Mouse (Mus musculus): ENCODE data around the gene Twf1. TPM values are rescaled to one million over a fixed set of nuclear protein-coding genes. Genes with fewer than 3 reads are reported as not detected.

Gene Twf1
- 32.4 and 36.1 TPM in 2 replicates for total RNA-seq (2017)

- peak; percentile 99 for ATAC-seq (ENCODE audit: extremely low read depth, insufficient number of reproducible peaks, low FRiP score, poor library complexity, severe bottlenecking)
Observed at GRCm38 (mm10) chr15:94589219-94590075, at the start of gene Twf1. TSS of gene Twf1 (minus strand) at chr15:94589889.

GRCm38 (mm10) chr15:94639126-94639525 is 49.4 kb upstream of the Twf1 start:
- no peak for ATAC-seq (ENCODE audit: extremely low read depth, insufficient number of reproducible peaks, low FRiP score, poor library complexity, severe bottlenecking)

DNA sequence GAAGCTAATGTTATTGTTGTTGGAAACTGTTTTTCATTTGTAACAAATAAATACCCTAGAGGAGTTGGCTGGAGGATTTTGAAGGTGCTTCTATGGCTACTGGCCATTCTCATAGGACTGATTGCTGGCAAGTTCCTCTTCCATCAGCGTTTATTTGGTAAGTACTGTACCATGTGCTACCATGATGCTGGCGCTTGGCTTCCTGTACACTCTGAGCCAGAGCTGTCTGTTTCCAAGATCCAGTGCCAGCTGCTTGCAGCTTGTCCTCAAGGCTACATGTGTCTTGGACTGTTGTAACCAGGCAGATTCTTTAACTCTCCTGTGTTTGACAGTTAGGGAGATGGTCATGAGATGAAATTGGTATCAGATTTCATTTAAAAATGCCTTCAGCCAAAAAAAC is 48.5 kb upstream of the Twf1 start:
- no peak for ATAC-seq (ENCODE audit: extremely low read depth, insufficient number of reproducible peaks, low FRiP score, poor library complexity, severe bottlenecking)

GRCm38 (mm10) chr15:94634524-94634923 is 44.8 kb upstream of the Twf1 start:
- no peak for ATAC-seq (ENCODE audit: extremely low read depth, insufficient number of reproducible peaks, low FRiP score, poor library complexity, severe bottlenecking)

DNA sequence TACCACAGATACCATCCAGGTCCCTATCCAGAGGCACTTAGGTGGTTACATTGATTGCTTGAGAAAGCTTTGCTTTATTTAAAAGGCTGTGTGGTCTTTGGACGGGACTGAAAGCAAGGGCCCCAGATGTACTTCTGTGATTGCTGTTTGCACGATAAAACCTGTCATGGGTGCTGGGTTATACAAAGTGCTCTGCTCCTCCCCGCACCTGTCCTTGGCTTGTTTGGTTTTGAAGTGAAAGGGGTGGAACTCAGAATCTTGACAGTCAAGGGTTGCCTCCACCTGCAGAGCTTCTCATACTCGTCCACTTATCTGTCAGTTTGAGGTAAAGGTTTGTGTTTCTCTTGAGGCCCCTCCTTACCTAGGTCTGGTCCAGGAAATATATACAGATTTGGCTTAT is 40.9 kb upstream of the Twf1 start:
- no peak for ATAC-seq (ENCODE audit: extremely low read depth, insufficient number of reproducible peaks, low FRiP score, poor library complexity, severe bottlenecking)

DNA sequence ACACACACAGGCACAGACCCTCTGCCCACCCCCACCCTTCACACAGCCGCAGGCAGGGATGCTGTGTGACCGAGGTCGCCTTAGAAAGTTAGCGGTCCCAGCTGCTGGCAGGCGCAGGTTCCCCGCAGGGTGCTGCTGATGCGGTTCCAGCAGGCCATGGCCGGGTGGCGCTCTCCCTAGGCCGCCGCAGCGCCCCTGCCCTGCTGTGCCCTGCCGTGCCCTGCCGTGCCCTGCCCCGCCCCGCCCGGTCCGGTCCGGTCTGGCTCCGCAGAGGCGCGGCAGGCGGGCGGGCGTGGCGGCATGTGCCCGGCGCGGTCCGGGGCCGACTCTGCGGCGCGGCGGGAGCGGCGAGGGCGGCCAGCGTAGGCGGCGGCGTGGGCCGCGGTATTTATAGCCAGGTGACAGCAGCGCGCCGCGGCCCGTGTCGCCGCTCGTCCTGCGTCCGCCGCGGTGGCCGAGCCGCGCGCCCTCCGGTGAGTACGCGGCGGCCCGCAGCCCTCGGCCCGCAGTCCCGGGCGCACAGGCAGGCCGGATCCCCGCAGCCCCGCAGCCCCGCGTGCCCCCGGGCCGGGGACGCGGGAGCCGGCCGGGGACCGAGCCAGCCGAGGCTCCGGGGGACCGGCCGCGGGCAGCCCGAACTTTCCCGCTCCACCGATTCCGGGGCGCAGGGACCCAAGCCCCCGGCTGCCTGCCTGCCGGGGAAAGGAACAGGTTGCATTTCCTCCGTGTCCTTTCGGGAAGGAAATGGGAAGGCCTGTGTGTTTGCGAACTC is 39.3 kb upstream of the Twf1 start, which contains the start of gene Tmem117:
Gene Tmem117 (plus strand): TSS at position 403 of the 772 bp plus-strand sequence.
- ATAC-seq (ENCODE audit: extremely low read depth, insufficient number of reproducible peaks, low FRiP score, poor library complexity, severe bottlenecking), result no peak

DNA sequence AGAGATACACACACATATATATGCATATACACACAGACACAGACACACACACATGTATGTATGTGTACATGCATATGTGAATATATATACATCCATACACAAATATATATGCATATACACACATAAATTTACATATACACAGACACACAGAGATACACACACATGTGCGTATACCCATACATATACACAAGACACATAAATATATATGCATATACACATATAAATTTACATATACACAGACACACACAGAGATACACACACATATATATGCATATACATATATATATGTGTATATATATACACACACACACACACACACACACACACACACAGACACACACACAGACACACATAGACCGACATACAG is 38.8 kb upstream of the Twf1 start:
- no peak for ATAC-seq (ENCODE audit: extremely low read depth, insufficient number of reproducible peaks, low FRiP score, poor library complexity, severe bottlenecking)

- ATAC-seq (ENCODE audit: extremely low read depth, insufficient number of reproducible peaks, low FRiP score, poor library complexity, severe bottlenecking), result no peak
Observed at GRCm38 (mm10) chr15:94620909-94621308, 31.2 kb upstream of the Twf1 start.

DNA sequence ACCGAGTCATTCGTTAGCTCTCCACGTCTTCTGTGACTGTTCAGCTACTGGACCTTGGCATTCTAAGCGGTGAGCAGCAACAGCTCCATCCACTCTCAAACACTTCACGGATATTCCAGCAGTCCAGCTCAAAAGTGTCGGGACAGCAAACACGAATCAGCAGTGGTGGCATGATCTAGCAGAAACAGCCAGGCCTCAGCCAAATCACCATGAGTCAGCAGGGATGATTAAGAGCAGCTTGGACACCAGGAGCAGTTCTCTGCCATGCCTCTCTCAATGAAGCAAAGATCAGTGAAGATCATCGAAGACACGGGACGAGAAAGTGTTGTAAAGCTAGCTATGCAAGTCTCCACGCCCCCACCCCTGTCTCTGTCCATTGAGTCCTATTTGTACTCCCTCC is 26.3 kb upstream of the Twf1 start:
- no peak for ATAC-seq (ENCODE audit: extremely low read depth, insufficient number of reproducible peaks, low FRiP score, poor library complexity, severe bottlenecking)

DNA sequence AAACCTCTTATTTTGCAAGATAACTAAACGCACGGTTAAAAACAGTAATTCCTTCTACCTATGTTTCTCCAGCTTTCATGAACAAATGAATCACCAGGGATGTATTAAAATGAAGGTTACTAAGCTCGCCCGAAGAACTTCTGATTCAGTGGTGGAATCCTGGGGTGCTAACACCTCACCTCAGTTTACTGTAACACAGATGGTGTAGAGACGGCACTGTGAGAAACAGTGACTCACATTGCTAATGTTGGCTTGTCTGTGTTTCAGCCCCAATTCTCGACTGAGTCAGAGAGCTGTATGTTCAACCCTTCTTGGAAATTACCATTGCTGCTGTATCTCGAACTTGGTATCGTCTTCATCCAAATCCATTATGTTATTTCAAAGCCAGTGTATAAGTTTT is 18.1 kb upstream of the Twf1 start:
- no peak for ATAC-seq (ENCODE audit: extremely low read depth, insufficient number of reproducible peaks, low FRiP score, poor library complexity, severe bottlenecking)

DNA sequence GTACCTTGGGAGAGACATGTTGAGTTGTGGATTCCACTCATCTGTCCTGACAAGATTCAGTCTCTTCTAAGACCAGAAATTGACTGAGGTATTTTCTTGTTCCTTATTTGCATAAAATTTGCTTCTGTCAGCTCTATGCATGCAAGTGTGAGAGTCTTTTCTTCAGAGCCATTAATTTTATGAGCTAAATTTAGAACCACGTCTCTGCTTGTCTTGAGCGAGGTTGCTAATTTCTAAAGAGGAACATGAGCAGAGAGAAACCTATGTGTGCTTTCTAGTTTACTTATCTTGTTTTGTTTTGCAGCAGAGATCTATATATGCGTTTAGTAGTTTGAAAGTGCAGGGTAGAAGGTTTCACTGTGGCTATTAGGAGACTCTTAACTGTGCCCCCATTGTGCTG is 12.8 kb upstream of the Twf1 start:
- ATAC-seq (ENCODE audit: extremely low read depth, insufficient number of reproducible peaks, low FRiP score, poor library complexity, severe bottlenecking), result no peak

DNA sequence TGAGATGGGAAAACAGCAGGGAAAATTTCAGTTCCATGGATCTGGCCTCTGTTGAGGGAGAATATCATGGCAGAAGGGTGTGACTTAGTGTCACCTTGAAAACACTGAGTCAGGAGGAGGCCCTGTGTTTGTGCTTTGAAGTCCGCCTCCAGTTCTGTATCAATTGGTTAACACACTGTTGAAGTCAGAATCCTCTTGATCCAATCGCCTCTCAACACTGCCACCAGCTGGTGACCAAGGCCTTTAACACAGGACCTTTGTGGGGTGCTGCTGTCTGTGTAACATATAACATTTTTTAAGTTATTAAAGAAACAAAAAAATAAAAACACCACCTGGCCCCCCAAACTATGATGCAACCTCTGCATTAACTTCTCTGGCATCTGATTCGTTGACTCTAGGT is 11.7 kb upstream of the Twf1 start:
- peak; percentile 58; the same call in 1 of the 2 replicates for ATAC-seq (ENCODE audit: extremely low read depth, insufficient number of reproducible peaks, low FRiP score, poor library complexity, severe bottlenecking)

- no peak for ATAC-seq (ENCODE audit: extremely low read depth, insufficient number of reproducible peaks, low FRiP score, poor library complexity, severe bottlenecking)
Observed at GRCm38 (mm10) chr15:94600145-94600707, 10.5 kb upstream of the Twf1 start.

- ATAC-seq (ENCODE audit: extremely low read depth, insufficient number of reproducible peaks, low FRiP score, poor library complexity, severe bottlenecking), result no peak
Observed at GRCm38 (mm10) chr15:94593586-94593985, 3.9 kb upstream of the Twf1 start.

- no peak for ATAC-seq (ENCODE audit: extremely low read depth, insufficient number of reproducible peaks, low FRiP score, poor library complexity, severe bottlenecking)
Observed at GRCm38 (mm10) chr15:94591356-94591755, 1.7 kb upstream of the Twf1 start.

DNA sequence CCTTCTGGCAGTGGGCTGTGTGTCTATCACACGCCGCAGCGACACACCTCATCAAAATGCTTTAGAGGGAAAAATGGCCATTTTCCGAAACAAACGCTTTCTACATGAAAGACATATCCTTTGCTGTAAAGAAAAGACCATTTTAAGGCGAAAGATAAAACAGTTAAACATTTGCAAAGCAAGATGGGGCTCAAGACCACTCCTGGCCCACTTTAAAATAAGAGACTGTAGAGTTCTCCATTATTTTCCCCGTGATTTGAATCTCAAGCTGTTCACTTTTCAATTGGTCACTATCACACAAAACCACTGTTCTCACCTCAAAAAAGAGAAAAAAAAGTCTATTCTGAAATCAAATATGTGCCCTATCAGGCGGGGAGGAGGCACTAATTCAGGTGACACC is 394 bp upstream of the Twf1 start:
- no peak for ATAC-seq (ENCODE audit: extremely low read depth, insufficient number of reproducible peaks, low FRiP score, poor library complexity, severe bottlenecking)

GRCm38 (mm10) chr15:94587826-94588715 is 1.6 kb downstream of the Twf1 start:
- ATAC-seq (ENCODE audit: extremely low read depth, insufficient number of reproducible peaks, low FRiP score, poor library complexity, severe bottlenecking), result no peak

DNA sequence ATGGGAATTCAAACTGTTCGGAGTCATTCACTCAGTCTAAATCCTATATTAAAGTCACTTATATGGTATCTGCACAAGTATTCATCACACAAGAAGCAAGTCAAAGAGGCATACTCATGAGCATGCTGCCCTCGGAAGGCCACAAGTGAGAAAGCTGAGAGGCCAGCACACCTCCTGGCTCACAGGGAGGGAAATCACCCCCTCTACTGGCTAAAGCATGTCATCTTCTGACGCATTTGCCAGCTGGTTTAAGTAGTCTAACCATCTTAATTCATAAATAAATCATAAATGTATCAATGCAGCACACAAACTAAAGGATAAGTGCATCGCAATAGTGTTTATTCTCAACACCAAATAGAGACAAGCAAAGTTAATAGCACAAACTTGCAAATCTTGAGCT is 5.0 kb downstream of the Twf1 start:
- ATAC-seq (ENCODE audit: extremely low read depth, insufficient number of reproducible peaks, low FRiP score, poor library complexity, severe bottlenecking), result no peak

DNA sequence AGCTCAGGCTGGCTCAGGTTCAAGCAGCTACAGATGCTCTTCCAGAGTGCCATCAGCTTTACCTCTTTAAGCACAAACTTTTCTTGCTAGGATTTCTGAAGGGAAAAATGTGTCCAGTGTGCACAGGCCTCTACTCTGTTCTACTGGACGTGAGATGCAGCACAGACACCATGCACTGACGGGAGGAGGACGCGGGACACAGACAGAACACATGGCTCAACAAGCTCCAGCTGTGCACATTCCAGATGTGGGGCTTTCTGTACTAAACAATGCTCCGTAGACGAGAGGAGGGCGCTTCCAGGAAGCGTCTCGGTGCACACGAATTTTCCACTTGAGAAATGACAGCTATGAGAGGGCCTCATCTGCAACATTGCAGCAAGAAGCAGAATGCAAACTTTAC is 6.5 kb downstream of the Twf1 start:
- no peak for ATAC-seq (ENCODE audit: extremely low read depth, insufficient number of reproducible peaks, low FRiP score, poor library complexity, severe bottlenecking)
